Mouse (Mus musculus): ENCODE results near the gene Ifnl3.

The Ifnl3 gene

GRCm38 (mm10) chr7:28561967-28562366 is 39.3 kb downstream of the Ifnl3 start:
- POLR2A ChIA-PET: interaction anchor here in 2 of 4 experiments (1.0 to 8.0 kb wide), 4 partner anchors 16 to 180 kb away, joined by 3 to 51 read pairs (median 27); partner anchors contain the start of genes Mrps12 (in 1 of the 2), Pak4 (in 1 of the 2), Samd4b (in 1 of the 2) and Sars2 (in 1 of the 2)
- CTCF ChIA-PET: interaction anchor here in 1 of 4 experiments (0.7 to 1.3 kb wide), 2 partner anchors 69 to 193 kb away, joined by 4 to 5 read pairs; no protein-coding TSS in a partner anchor

- CTCF ChIA-PET: interaction anchor here in 1 of 4 experiments (0.7 to 1.3 kb wide), 2 partner anchors 70 to 193 kb away, joined by 4 to 5 read pairs; no protein-coding TSS in a partner anchor
Observed at GRCm38 (mm10) chr7:28562371-28562770, 39.7 kb downstream of the Ifnl3 start.

GRCm38 (mm10) chr7:28562951-28563350 is 40.3 kb downstream of the Ifnl3 start:
- ChIA-PET CTCF (interaction anchor here in 3 of 4 experiments (0.7 to 1.4 kb wide), 3 partner anchors 14 to 1264 kb away, joined by 3 to 5 read pairs (median 5); no protein-coding TSS in a partner anchor), POLR2A (interaction anchor here in 1 of 4 experiments (1.2 to 4.5 kb wide), 4 partner anchors 8 to 35 kb away, joined by 3 to 32 read pairs (median 13); partner anchors contain the start of genes Pak4 and Samd4b)

More at GRCm38 (mm10) chr7:28562371-28562770, 39.7 kb downstream of the Ifnl3 start:
- POLR2A ChIA-PET: interaction anchor here in 2 of 4 experiments (1.0 to 8.0 kb wide), 4 partner anchors 16 to 179 kb away, joined by 3 to 51 read pairs (median 27); partner anchors contain the start of genes Mrps12 (in 1 of the 2), Pak4 (in 1 of the 2), Samd4b (in 1 of the 2) and Sars2 (in 1 of the 2)

- CTCF ChIA-PET: interaction anchor here in 1 of 4 experiments (1.0 to 2.0 kb wide), 2 partner anchors 16 to 36 kb away, joined by 3 to 4 read pairs; no protein-coding TSS in a partner anchor
- POLR2A ChIA-PET: interaction anchor here in 2 of 4 experiments (0.6 to 6.7 kb wide), 5 partner anchors 8 to 199 kb away, joined by 3 to 53 read pairs (median 3); no protein-coding TSS in a partner anchor
Observed at GRCm38 (mm10) chr7:28565407-28565806, 42.8 kb downstream of the Ifnl3 start.

GRCm38 (mm10) chr7:28567539-28567938 is 44.9 kb downstream of the Ifnl3 start:
- ChIA-PET CTCF (interaction anchor here in 3 of 4 experiments (1.2 to 4.0 kb wide), 8 partner anchors 9 to 131 kb away, joined by 3 to 30 read pairs (median 5); partner anchors contain the start of genes Gmfg (in 1 of the 3), Pak4 (in 1 of the 3) and Samd4b (in 1 of the 3)), POLR2A (interaction anchor here in 2 of 4 experiments (0.8 to 6.7 kb wide), 4 partner anchors 11 to 175 kb away, joined by 3 to 53 read pairs (median 4); partner anchors contain the start of genes Med29 (in 1 of the 2) and Paf1 (in 1 of the 2))

- ChIA-PET CTCF (interaction anchor here (0.5 to 4.0 kb wide), 37 partner anchors 9 to 475 kb away, joined by 3 to 30 read pairs (median 4); partner anchors contain the start of genes Pak4 (in 2 of the 4), Samd4b (in 2 of the 4), Gmfg (in 1 of the 4) and Med29 (in 1 of the 4)), POLR2A (interaction anchor here in 3 of 4 experiments (0.6 to 15.0 kb wide), 11 partner anchors 10 to 226 kb away, joined by 3 to 318 read pairs (median 4); partner anchors contain the start of genes Pak4 (in 2 of the 3), Samd4b (in 2 of the 3), Med29 (in 1 of the 3) and Paf1 (in 1 of the 3))
Observed at GRCm38 (mm10) chr7:28568253-28568652, 45.6 kb downstream of the Ifnl3 start.

GRCm38 (mm10) chr7:28570291-28570981 is 47.8 kb downstream of the Ifnl3 start:
- ChIA-PET POLR2A (interaction anchor here in 3 of 4 experiments (0.6 to 15.0 kb wide), 16 partner anchors 7 to 421 kb away, joined by 3 to 318 read pairs (median 4); partner anchors contain the start of genes Pak4 (in 2 of the 3), Samd4b (in 2 of the 3), Acp7 (in 1 of the 3) and Gmfg (in 1 of the 3)), CTCF (interaction anchor here in 3 of 4 experiments (0.8 to 4.0 kb wide), 12 partner anchors 8 to 133 kb away, joined by 3 to 30 read pairs (median 3); partner anchors contain the start of gene Gmfg (in 2 of the 3))

- POLR2A ChIA-PET: interaction anchor here in 3 of 4 experiments (0.6 to 15.0 kb wide), 17 partner anchors 7 to 1215 kb away, joined by 3 to 318 read pairs (median 4); partner anchors contain the start of genes Pak4 (in 2 of the 3), Samd4b (in 2 of the 3), Gmfg (in 1 of the 3) and Shkbp1 (in 1 of the 3)
- CTCF ChIA-PET: interaction anchor here in 3 of 4 experiments (0.8 to 1.5 kb wide), 11 partner anchors 13 to 134 kb away, joined by 3 to 5 read pairs (median 3); partner anchors contain the start of gene Gmfg (in 2 of the 3)
Observed at GRCm38 (mm10) chr7:28570982-28571682, 48.5 kb downstream of the Ifnl3 start.

- CTCF ChIA-PET: interaction anchor here in 1 of 4 experiments (1.1 kb wide), 1 partner anchor 24 kb away, joined by 3 read pairs; no protein-coding TSS in a partner anchor
- POLR2A ChIA-PET: interaction anchor here in 3 of 4 experiments (0.6 to 15.0 kb wide), 11 partner anchors 9 to 137 kb away, joined by 3 to 318 read pairs (median 3); partner anchors contain the start of genes Pak4 (in 2 of the 3) and Samd4b (in 2 of the 3)
Observed at GRCm38 (mm10) chr7:28572689-28573088, 50.1 kb downstream of the Ifnl3 start.

- ChIA-PET CTCF (no interaction called here), POLR2A (interaction anchor here in 3 of 4 experiments (0.6 to 15.0 kb wide), 6 partner anchors 8 to 137 kb away, joined by 3 to 318 read pairs (median 4); partner anchors contain the start of genes Pak4 (in 2 of the 3) and Samd4b (in 2 of the 3))
Observed at GRCm38 (mm10) chr7:28573236-28573635, 50.6 kb downstream of the Ifnl3 start.

All from embryonic stem cell, embryonic (primary cell).